Mouse (Mus musculus) midbrain, embryonic 15.5 days (tissue): ENCODE results near the gene Emp3. TPM values are rescaled to one million over a fixed set of nuclear protein-coding genes. Genes with fewer than 3 reads are reported as not detected.
"Not testable (repeated sequence)": the region's sequence is repeated elsewhere in the genome, so short reads cannot be mapped to it uniquely, and the experiment has no call there.

Experiments used
- ATAC-seq: fragments of 200-750 bp; cut with Nextera tagmentation; replicated peaks from 2 replicates; pipeline ENCODE4 v1.8.0; 2017; ENCODE audit warnings: moderate TSS enrichment
- H3K27ac ChIP-seq: fragments of 300-500 bp; sonication (generic); 2 replicates; pipeline ENCODE4 v1.5.1; 2015; ENCODE audit warnings: mild to moderate bottlenecking, inconsistent platforms
- H3K27me3 ChIP-seq: fragments of 300-500 bp; sonication (generic); replicated peaks from 2 replicates; pipeline ENCODE4 v1.6.1; 2015; ENCODE audit warnings: inconsistent platforms
- H3K36me3 ChIP-seq: fragments of 300-500 bp; sonication (generic); replicated peaks from 2 replicates; pipeline ENCODE4 v1.6.1; 2015; ENCODE audit warnings: inconsistent platforms
- H3K4me1 ChIP-seq: fragments of 300-500 bp; sonication (generic); 2 replicates; pipeline ENCODE4 v1.6.1; 2015; ENCODE audit warnings: inconsistent platforms
- H3K4me2 ChIP-seq: fragments of 300-500 bp; sonication (generic); 2 replicates; pipeline ENCODE4 v1.6.1; 2015; ENCODE audit warnings: inconsistent platforms, mild to moderate bottlenecking, moderate library complexity
- H3K4me3 ChIP-seq: fragments of 300-500 bp; sonication (generic); 2 replicates; pipeline ENCODE4 v1.5.1; 2015; ENCODE audit warnings: mild to moderate bottlenecking, inconsistent platforms
- H3K9ac ChIP-seq: fragments of 300-500 bp; sonication (generic); 2 replicates; pipeline ENCODE4 v1.6.1; 2015; ENCODE audit warnings: mild to moderate bottlenecking, inconsistent platforms
- H3K9me3 ChIP-seq: fragments of 300-500 bp; sonication (generic); 2 replicates; pipeline ENCODE4 v1.6.1; 2016; ENCODE audit warnings: inconsistent platforms
- WGBS: fragments of 180-500 bp; shearing (Covaris S2); methylation state at CpG from one replicate; pipeline ENCODE4 v1.1.7; 2015; ENCODE audit warnings: mixed read lengths; 5-methylcytosine and 5-hydroxymethylcytosine counted together
- polyA plus RNA-seq: library from polyadenylated mRNA; unstranded; fragments of >200 nt; fragmentation: Nextera tagmentation; extraction: Ambion mirVana; gene quantifications from 2 replicates; pipeline ENCODE4 v1.2.1, GENCODE M21; 2015

Emp3 gene
- polyA plus RNA-seq, 1 experiment from 2014 or later = 35.2 TPM

DNA sequence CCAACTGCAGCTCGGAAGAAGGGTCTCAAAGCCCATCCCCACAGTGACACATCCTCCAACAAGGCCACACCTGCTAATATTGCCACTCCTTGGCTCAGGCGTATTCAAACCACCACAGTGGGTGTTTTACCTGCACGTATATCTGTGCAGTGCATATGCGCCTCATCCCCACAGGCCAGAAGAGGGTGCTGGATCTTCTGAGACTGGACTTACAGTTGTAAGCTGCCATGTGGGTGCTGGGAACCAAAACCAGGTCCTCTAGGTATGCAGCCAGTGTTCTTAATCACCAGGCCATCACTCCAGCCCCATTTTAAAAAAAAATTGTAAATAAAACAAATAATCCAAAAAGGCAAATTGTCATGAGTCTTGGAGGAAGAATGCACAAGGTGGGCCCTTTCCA is 40.7 kb downstream of the Emp3 start:
- no peaks in the 10 kb centered on the region for H3K9me3 ChIP-seq
- no peak overlapping the region for H3K4me3 ChIP-seq
- H3K9ac ChIP-seq = no peak overlapping the region
- H3K27me3 ChIP-seq = no peaks in the 10 kb centered on the region
- no peak for ATAC-seq
- H3K36me3 ChIP-seq = peaks cover 51% of the 10 kb centered on the region
- WGBS = 98% methylated on average over 4 of the region's 4 CpGs
- H3K4me2 ChIP-seq = no peak overlapping the region
- 0 out of 2 replicates have a peak, but pooled peaks cover 2% of the 10 kb centered on the region for H3K4me1 ChIP-seq
- no peak overlapping the region for H3K27ac ChIP-seq

DNA sequence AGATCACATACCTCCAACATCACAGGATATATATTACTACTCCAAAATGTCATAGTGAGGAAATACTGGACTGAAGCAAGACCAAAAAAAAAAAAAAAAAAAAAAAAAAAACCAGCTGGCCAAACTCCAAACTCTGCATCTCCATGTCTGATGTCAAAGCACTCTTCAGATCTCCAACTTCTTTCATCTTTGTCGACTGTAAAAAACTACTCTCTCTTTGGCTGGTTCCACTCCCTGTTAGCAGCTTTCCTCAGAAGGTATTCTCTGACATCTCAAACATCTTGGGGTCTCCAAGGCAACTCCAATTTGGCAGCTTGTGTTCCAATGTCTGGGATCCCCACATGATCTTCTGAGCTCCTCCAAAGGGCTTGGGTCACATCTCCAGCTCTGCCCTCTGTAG is 42.9 kb downstream of the Emp3 start, which contains the start of gene Grin2d:
Grin2d (minus strand) TSS at position 101 of the 400 bp plus-strand sequence.
- ATAC-seq, H3K9ac ChIP-seq, H3K27me3 ChIP-seq, H3K27ac ChIP-seq, H3K4me2 ChIP-seq, H3K4me3 ChIP-seq, H3K9me3 ChIP-seq: not testable (repeated sequence)
- Histone ChIP-seq H3K4me1 (peaks cover 22% of the 10 kb centered on the region), H3K36me3 (peaks cover 46% of the 10 kb centered on the region)
- WGBS = 91% methylated on average over 1 of the region's 1 CpGs

DNA sequence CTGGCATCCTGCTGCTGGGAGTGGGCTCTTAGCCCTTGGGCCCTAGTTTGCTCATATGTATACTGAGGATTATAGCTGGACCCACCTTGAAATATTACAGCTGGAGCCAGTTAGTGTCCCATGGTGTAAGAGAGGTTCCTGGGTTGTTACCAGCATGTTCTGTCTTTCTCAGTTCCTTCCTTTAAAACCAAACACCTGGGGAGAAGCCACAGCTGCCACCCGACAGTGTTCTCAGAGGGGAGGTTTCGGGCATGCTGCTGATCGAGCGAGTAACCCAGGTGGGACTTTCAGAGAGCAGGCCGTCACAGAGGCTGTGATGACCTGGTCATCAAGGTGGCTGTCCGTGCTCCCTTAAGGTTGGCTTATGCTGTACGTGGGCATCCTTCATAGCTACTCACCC is 44.3 kb downstream of the Emp3 start:
- H3K9ac ChIP-seq = no peak overlapping the region
- no peaks in the 10 kb centered on the region for H3K27me3 ChIP-seq
- no peak overlapping the region for H3K27ac ChIP-seq
- no peak overlapping the region for H3K4me3 ChIP-seq
- H3K9me3 ChIP-seq = no peaks in the 10 kb centered on the region
- H3K4me2 ChIP-seq = no peak overlapping the region
- peaks cover 34% of the 10 kb centered on the region for H3K36me3 ChIP-seq
- 95% methylated on average over 7 of the region's 7 CpGs for WGBS
- peaks cover 22% of the 10 kb centered on the region for H3K4me1 ChIP-seq
- no peak for ATAC-seq

DNA sequence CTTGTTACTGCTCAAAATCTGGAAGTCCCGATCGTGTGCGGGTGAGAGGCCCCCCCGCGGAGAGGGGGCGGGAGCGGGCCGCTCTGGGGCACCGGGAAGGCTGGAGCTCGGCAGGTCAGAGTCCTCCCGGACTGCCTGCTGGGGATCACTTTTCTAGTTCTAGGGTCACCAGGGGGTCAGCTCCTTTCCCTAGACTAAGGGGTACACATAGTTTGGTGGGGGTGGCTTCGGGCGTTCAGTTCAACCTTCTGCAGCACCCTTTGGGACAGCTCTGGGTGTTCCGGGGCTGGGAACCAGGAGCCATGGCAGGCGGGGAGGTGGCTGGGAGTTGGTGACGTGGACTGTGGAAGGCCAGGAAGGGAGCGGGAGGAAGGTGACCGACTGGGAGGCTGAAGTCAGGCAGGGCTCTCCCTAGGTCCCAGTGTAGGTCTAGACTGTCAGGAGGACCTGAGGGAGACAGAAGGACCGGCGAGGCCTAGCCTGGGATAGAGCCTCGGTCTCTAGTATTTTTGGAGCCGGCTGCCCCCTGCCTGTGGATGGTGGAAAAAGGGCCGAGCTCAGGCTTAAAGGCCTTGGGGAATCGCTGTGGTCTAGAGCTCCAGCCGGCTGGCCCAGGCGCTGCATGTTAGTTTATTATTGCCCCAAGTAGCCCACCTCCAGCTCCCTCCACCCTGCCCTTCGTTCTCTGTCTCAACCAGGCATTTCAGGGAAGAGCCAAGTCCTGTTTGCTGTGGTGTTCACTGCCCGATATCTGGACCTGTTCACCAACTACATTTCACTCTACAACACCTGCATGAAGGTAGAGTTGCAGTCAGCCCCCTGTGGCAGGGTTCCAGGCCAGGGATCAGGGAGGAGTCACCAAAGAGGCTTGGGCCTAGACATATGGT is 47.9 kb downstream of the Emp3 start:
- H3K9ac ChIP-seq = peak overlapping the region; percentile 66
- WGBS = 3% methylated on average over 28 of the region's 28 CpGs
- H3K9me3 ChIP-seq = no peaks in the 10 kb centered on the region
- H3K27ac ChIP-seq = peak overlapping the region; percentile 83
- H3K27me3 ChIP-seq = no peaks in the 10 kb centered on the region
- peak; percentile 22 for ATAC-seq
- peak overlapping the region; percentile 59 for H3K4me2 ChIP-seq
- H3K4me3 ChIP-seq = peak overlapping the region; percentile 64
- peaks cover 50% of the 10 kb centered on the region for H3K4me1 ChIP-seq
- H3K36me3 ChIP-seq = peaks cover 12% of the 10 kb centered on the region; the same call in 1 of the 2 replicates

DNA sequence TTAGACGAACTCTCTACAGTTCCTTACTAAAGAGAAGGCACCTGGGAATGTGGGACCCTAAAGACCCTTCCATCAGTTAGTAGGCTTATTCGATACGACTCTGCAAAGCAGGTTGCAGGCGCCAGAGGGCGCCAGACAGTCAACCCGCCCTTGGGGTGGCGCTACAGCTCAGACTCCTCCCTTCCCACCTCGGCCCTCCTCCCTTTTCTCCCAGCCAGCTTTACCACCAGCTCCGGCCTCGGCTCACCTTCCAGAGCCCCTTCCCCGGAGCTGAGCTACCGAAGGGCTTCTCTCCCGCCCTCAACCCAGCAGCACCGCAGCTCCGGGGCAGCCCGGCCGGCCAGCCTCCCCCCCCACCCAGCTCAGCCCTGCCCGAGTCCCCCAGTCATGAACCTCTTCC is 48.6 kb downstream of the Emp3 start, which contains the start of gene Kdelr1:
Kdelr1 (plus strand) TSS at position 149 of the 400 bp plus-strand sequence.
- WGBS = under 1% methylated on average over 18 of the region's 18 CpGs
- H3K36me3 ChIP-seq = peaks cover 11% of the 10 kb centered on the region; the same call in 1 of the 2 replicates
- H3K4me1 ChIP-seq = peaks cover 57% of the 10 kb centered on the region
- peak within 1 kb of the TSS; percentile 64 for H3K4me3 ChIP-seq
- peak within 1 kb of the TSS; percentile 66 for H3K9ac ChIP-seq
- H3K9me3 ChIP-seq = no peaks in the 10 kb centered on the region
- peak within 1 kb of the TSS; percentile 83 for H3K27ac ChIP-seq
- no peaks in the 10 kb centered on the region for H3K27me3 ChIP-seq
- peak within 1 kb of the TSS; percentile 59 for H3K4me2 ChIP-seq
- ATAC-seq = peak; percentile 61

DNA sequence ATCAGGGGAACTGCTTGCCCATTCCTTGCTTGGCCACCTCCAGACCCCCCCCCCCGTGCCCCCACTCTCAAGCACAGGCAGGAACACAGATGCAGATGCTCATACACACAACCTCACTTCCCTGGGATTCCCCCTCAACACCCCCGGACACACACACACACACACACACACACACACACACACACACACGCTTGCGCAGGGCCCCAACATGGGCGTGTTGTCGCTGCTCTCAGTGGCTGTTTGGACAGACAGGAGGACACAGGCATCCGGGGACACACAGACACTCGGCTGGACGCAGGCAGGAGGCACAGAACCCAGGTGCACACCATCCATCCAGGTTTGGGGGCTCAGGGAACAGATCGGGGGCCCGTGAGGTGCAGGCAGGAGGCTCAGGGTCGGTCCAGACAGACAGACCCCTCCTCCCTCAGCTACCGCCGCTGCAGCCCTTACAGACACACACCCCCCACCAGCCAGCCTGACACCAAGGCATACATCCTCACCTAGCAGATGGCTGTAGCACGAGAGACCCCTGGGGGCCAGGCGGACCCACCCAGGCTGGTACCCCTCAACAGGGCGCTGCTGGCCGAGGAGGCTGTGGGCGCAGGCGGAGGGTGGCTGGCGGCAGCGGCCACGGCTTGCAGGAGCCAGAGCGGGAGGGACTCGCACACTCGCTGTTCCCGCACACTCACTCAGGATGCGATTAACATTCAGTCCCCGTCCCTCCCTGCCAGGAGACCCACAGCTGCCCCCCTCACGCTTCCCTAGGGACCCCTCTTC is 50.7 kb downstream of the Emp3 start:
- Histone ChIP-seq H3K4me3 (peak overlapping the region; percentile 68), H3K36me3 (no peaks in the 10 kb centered on the region; the same call in 1 of the 2 replicates), H3K9ac (peak overlapping the region; percentile 90), H3K4me2 (peak overlapping the region; percentile 87), H3K4me1 (peaks cover 66% of the 10 kb centered on the region), H3K9me3 (no peaks in the 10 kb centered on the region), H3K27ac (peak overlapping the region; percentile 68), H3K27me3 (no peaks in the 10 kb centered on the region)
- WGBS = 1% methylated on average over 30 of the region's 30 CpGs
- peak; percentile 31 for ATAC-seq

DNA sequence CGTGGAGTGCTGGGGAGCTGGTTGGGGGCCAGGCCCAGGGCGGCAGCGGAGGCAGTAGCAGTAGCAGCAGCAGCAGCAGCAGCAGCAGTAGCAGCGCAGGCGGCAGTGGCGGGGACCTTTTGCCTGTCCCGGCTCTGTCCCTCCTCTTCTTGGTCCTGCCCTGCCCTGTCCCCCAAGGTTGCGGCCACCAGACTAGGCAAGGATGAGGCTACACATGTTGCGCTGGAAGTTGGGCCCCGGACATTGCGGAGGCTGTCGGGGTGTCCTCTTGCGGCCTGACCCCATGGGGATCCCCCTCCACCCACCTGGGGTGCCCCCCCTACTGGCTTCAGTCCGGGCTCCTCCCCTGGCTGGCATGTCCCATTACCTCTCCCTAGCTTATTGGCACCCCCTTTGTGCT is 51.4 kb downstream of the Emp3 start:
- Histone ChIP-seq H3K27me3 (no peaks in the 10 kb centered on the region), H3K27ac (peak overlapping the region; percentile 14), H3K9me3 (no peaks in the 10 kb centered on the region), H3K9ac (peak overlapping the region; percentile 90), H3K4me2 (peak overlapping the region; percentile 87), H3K4me1 (peaks cover 61% of the 10 kb centered on the region), H3K36me3 (no peaks in the 10 kb centered on the region; the same call in 1 of the 2 replicates), H3K4me3 (peak overlapping the region; percentile 68)
- no peak for ATAC-seq
- WGBS = 5% methylated on average over 14 of the region's 14 CpGs

DNA sequence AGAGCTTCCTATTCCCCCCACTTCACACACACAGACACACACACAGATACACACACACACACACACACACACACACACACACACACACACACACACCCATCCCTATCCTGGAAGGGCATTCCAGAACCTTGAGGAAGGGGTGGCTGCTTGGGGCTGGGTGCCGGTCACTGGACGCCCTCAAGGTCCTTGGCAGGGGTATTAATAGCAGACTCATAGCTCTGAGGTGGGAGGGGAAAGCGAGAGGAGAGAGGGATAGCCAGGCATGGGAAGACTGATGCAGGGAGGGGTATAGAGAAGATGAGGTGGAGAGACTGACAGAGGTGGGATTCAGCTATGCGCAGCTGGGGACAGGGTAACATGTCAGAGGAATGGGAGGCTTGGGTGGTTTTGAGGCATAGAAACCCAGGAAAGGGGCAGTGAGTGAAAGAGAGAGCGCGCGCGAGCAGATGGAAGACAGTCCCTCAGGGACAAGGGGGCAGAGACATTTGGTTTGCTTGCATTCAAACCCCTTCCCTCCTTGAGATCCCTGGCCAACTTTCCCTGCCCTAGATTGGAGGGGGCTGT is 52.0 kb downstream of the Emp3 start:
- peak overlapping the region; percentile 14 for H3K27ac ChIP-seq
- no peak for ATAC-seq
- peak overlapping the region; percentile 87 for H3K4me2 ChIP-seq
- WGBS = 8% methylated on average over 8 of the region's 8 CpGs
- peak overlapping the region; percentile 90 for H3K9ac ChIP-seq
- H3K4me1 ChIP-seq = peaks cover 55% of the 10 kb centered on the region
- H3K27me3 ChIP-seq = no peaks in the 10 kb centered on the region
- H3K9me3 ChIP-seq = no peaks in the 10 kb centered on the region
- H3K4me3 ChIP-seq = peak overlapping the region; percentile 68
- H3K36me3 ChIP-seq = no peaks in the 10 kb centered on the region

Other genes starting within 250 kb of the Emp3 start
- 0.88 and 1.3 TPM in 2 replicates for gene Ntn5, start 237.4 kb downstream of the Emp3 start, polyA plus RNA-seq
- 0.34 and 0.36 TPM in 2 replicates for gene Sec1, start 227.0 kb downstream of the Emp3 start, polyA plus RNA-seq
- gene Car11, start 221.6 kb downstream of the Emp3 start, polyA plus RNA-seq = 70.7 and 73.8 TPM in 2 replicates
- 3.3 and 3.8 TPM in 2 replicates for gene Dbp, start 216.3 kb downstream of the Emp3 start, polyA plus RNA-seq
- 537 and 538 TPM in 2 replicates for gene Rpl18, start 205.9 kb downstream of the Emp3 start, polyA plus RNA-seq
- 24.5 and 26.4 TPM in 2 replicates for gene Sphk2, start 203.4 kb downstream of the Emp3 start, polyA plus RNA-seq
- gene Fam83e, start 200.2 kb downstream of the Emp3 start, polyA plus RNA-seq = 0.54 and 0.74 TPM in 2 replicates
- gene Spaca4, start 195.6 kb downstream of the Emp3 start, polyA plus RNA-seq = not detected in 2 replicates
- gene Lmtk3, start 137.7 kb downstream of the Emp3 start, polyA plus RNA-seq = 29.8 and 34.8 TPM in 2 replicates
- 8.3 and 9.7 TPM in 2 replicates for gene Sult2b1, start 136.7 kb downstream of the Emp3 start, polyA plus RNA-seq
- gene Cyth2, start 106.8 kb downstream of the Emp3 start, polyA plus RNA-seq = 329 and 334 TPM in 2 replicates
- 1.1 TPM in 2 replicates for gene Kcnj14, start 96.6 kb downstream of the Emp3 start, polyA plus RNA-seq
- gene Grwd1, start 90.5 kb downstream of the Emp3 start, polyA plus RNA-seq = 40.5 and 44.2 TPM in 2 replicates
- gene Kdelr1, start 48.6 kb downstream of the Emp3 start, polyA plus RNA-seq = 53.0 and 54.9 TPM in 2 replicates
- gene Grin2d, start 43.0 kb downstream of the Emp3 start, polyA plus RNA-seq = 2.7 and 3.9 TPM in 2 replicates
- 0.22 TPM in 1 of 2 replicates, not detected in the other for gene Syngr4, start 24.7 kb downstream of the Emp3 start, polyA plus RNA-seq
- 7.7 and 10.2 TPM in 2 replicates for gene Tmem143, start 24.5 kb downstream of the Emp3 start, polyA plus RNA-seq
- 6.0 TPM in 2 replicates for gene Ccdc114, start 2.7 kb upstream of the Emp3 start, polyA plus RNA-seq
- gene Abcc6, start 108.9 kb upstream of the Emp3 start, polyA plus RNA-seq = 0.59 TPM in 2 replicates
- 43.3 and 46.7 TPM in 2 replicates for gene Nomo1, start 112.3 kb upstream of the Emp3 start, polyA plus RNA-seq
- gene Kcnj11, start 179.4 kb upstream of the Emp3 start, polyA plus RNA-seq = 2.3 and 2.4 TPM in 2 replicates